Mouse (Mus musculus) heart, postnatal 36 days (tissue): ENCODE results near the gene Sgpl1. TPM values are rescaled to one million over a fixed set of nuclear protein-coding genes. Genes with fewer than 3 reads are reported as not detected.
"Not testable (repeated sequence)": the region's sequence is repeated elsewhere in the genome, so short reads cannot be mapped to it uniquely, and the experiment has no call there.

Source experiments
- DNase-seq, 2 experiments: peaks; one replicate each; pipeline ENCODE4 v3.0.0; 2021 to 2022
- intact Hi-C: fragments of 180-260 bp; cut with DNase I; formaldehyde crosslinking; loops from one replicate; pipeline ENCODE4 v1.15.1; 2025
- total RNA-seq, 2 experiments: library from RNA; stranded (reverse); gene quantifications; 2 replicates each; pipeline ENCODE4 v1.2.3; 2021

Gene Sgpl1
- total RNA-seq, 2 experiments from 2014 or later = 17.8 to 19.8 TPM

GRCm38 (mm10) chr10:61158594-61158993, 11.1 kb upstream of the Sgpl1 start:
- no peak for DNase-seq
- intact Hi-C loops = no loop called here

DNA sequence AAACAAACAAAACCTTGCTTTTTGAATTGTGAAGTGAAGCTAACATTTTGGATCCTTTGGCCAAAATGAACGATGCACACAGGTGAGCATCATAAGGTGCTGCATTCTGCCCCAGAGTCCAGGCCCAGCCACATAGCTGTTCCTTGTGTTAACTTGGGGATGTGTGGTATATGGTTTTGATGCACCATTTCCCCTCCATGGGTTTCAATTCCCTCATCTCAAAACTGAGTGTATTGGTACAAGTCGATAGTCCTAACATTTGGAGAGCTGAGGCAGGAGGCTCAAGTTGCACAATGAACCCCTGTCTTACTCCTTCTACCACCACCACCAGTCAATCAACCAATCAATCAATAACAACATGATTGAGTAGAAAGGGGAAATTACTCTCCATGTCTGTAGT, 8.9 kb upstream of the Sgpl1 start:
- intact Hi-C loops = no loop called here
- DNase-seq = no peak

DNA sequence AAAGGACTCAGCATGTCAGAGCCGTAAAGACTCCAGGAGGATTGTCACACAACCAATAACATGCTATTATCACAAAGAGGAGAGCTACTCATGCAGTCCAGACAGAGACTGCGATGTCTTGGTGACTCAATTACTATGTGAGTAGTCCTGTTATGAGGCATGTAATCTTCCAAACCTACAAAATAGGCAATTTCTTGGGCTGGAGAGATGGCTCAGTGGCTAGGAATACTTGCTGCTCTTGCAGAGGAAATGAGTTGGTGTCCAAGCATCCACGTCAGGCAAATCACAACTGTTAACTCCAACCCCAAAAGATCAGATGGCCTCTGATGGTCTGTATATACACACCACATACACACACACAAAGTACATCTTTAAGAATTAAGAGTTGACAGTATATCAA, 8.1 kb upstream of the Sgpl1 start:
- intact Hi-C loops = no loop called here
- DNase-seq = no peak

GRCm38 (mm10) chr10:61152131-61152530, 4.6 kb upstream of the Sgpl1 start:
- DNase-seq = no peak
- intact Hi-C loops = no loop called here

GRCm38 (mm10) chr10:61150616-61151015, 3.1 kb upstream of the Sgpl1 start:
- DNase-seq = no peak
- intact Hi-C loops = no loop called here

DNA sequence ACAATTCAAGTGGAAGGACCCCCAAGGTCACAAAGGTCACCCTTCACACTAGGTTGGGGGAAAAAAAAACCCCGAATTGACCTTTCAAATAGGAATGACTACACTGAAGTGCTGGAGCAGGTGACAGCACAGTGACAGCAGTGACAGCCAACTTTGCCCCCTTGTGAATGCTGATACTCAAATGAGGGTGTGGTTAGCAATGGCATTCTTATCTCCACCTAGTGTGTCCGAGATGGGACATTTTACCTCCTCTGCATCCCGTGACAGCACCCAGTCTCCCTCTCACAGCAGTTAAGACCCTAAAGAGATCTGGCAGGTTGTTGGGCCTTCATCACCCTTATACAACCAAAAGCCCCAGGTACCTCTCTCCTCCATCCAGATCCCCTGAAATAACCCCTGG, 2.0 kb upstream of the Sgpl1 start:
- no peak for DNase-seq
- intact Hi-C loops = no loop called here

DNA sequence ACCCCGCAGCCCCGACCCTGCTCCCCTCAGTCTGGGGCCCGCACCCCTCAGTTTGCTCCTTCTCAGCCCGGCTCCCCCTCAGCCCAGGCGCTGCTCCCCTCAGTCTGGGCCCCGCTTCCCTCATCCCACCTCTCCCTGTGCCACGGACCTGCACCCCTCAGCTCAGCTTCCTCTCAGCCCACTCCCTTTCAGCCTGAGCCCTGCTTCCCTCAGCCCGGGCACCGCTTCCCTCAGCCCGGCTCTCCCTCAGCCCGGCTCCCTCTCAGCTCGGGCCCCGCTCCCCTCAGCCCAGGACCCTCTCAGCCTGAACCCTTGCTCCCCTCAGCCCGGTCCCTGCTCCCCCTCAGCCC, 721 bp downstream of the Sgpl1 start:
- DNase-seq = peak in 1 of 2 experiments; percentile 18
- intact Hi-C loops = no loop called here

DNA sequence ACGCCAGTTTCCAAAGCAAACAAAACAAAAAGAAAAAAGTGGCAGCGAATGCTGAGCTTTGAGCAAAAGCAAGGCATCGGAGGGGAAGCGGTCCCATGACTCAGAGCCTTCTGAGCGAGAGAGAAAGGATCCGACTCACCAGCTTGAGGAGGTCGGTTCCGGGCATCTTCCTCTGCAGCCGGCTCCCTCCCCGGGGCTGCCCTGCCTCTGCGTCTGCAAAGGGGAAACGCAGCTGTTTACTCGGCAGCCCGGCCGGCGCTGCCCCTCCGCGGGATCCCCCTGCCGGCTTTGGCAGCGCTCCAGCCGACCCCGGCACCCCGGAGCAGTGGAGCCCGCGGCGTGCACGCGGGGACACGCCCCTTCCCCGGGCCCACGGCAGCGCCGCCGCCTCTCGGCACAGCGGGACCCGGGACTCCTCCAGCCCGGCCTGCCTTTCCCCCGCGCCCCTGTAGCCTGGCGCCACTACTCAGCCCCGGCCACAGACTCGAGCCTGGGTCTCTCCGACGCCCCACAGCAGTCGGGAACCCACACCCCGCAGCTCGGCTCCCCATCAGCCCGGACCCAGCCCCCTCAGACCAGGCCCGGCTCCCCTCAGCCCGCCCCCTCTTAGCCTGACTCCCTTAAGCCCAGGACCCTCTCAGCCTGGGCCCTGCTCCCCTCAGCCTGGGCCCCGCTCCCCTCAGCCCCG, 1.2 kb downstream of the Sgpl1 start:
- intact Hi-C loops = no loop called here
- DNase-seq = peak; percentile 50 to 64

- intact Hi-C loops = no loop called here
Observed at GRCm38 (mm10) chr10:61145766-61146118, 1.8 kb downstream of the Sgpl1 start.

DNA sequence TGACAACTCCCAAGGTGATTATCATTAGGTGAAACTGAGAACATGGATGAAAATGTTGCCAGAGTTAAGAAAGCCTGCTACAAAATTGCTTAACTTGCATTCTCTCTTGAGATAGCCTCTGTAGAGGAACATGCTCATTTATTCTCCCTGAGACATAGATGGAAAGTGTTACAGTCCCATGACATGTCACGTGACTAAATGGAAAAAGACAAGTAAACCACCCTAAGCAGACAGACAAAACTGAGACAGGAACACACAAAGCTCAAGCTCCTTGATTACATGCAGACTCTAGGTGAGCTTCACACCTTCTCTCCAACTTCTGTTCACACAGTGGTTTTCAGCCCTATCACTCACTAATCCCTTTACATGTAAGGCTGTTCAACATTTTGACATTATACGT, 4.2 kb downstream of the Sgpl1 start:
- DNase-seq = no peak
- intact Hi-C loops = no loop called here

More at GRCm38 (mm10) chr10:61145766-61146118, 1.8 kb downstream of the Sgpl1 start:
- DNase-seq = no peak

DNA sequence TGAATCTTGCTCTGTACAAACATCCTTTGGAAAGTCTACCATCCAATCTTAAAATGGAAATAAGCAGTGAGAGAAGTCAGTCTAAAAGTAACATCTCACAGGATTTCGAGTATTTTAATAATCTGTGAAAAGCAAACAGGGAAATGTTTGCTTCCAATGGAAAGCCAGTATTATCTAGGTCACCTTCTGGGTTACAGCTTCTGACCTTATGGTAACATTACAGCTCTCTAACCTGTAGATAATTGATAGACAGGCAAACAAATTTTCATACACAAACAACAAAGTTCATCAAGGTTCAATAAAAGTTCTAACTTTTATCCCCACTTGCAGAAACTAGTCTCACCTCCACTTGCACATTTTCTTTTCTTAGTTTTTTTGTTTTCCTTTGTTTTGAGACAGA, 9.9 kb downstream of the Sgpl1 start:
- no peak for DNase-seq
- intact Hi-C loops = no loop called here

DNA sequence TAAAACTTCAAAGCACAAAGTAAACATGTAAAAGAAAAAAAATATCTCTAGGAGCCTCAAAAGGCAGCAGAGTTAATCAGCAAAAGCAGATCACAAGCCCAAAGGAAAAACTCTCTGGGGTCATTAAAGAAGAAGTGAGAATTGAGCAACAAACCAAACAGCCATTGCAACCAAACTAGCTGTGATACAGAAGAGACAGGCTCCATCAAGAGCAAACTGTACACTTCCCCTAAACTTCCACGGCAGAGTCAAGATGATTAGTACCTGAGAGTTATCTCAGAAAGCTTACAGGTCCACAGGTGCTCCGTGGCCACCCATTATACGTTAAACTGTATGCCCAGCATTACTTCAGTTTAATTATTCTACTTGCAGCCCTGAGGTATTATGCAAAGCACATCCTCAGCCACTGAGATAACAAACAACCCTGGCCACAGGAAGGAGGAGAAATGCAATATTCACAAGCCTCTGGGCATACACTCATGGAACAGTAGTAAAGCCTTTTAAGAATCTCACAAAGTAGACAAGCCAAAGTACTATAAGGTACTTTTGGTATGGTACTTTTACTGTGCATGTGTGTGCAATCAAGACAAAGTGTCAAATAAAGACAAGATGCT, 12.2 kb downstream of the Sgpl1 start:
- no peak for DNase-seq
- intact Hi-C loops = no loop called here

DNA sequence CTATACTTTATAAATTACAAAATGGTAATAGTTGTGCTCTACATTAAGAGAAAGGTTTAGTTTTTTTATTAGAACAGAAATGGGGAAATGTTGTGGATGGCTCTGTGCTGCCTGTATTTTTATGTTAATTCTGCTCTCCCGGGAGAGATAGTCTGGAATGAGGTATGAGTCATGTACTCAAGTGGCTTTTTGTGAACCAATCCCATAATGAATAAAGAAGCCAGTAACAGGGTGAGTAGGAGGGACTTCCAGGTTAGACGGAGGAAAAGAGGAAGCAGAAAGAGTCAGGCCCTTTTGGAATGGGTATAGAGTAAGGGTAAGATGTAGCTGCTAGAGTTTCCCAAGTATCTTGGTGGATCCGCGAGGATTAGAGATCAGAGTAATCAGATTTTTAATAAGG, 13.5 kb downstream of the Sgpl1 start:
- intact Hi-C loops = no loop called here
- no peak for DNase-seq

GRCm38 (mm10) chr10:61130959-61131358, 16.5 kb downstream of the Sgpl1 start:
- no peak for DNase-seq
- intact Hi-C loops = no loop called here

- DNase-seq = no peak
- intact Hi-C loops = no loop called here
Observed at GRCm38 (mm10) chr10:61128701-61129365, 18.7 kb downstream of the Sgpl1 start.

DNA sequence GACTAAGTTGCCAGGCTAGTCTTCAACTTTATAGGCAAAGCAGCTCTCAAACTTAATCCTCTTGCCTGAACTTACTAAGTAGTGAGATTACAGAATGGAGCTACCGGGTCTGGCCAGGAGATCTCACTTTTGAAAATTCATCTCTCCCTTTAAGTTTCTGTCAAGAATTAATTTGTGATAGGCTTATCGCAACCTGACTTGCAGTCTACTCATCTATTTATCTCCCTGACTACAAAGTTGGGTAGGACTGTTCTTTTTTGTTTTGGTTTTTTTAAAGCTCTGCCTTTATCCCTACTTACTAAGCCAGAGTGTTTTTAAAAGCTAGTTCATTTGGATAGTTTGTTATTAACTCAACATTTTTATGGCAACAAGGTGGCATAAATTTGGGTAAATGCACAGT, 23.0 kb downstream of the Sgpl1 start:
- no peak for DNase-seq
- intact Hi-C loops = no loop called here

GRCm38 (mm10) chr10:61123276-61123913, 24.1 kb downstream of the Sgpl1 start:
- intact Hi-C loops = no loop called here
- DNase-seq = no peak

GRCm38 (mm10) chr10:61121732-61122131, 25.8 kb downstream of the Sgpl1 start:
- intact Hi-C loops = not testable (repeated sequence)

DNA sequence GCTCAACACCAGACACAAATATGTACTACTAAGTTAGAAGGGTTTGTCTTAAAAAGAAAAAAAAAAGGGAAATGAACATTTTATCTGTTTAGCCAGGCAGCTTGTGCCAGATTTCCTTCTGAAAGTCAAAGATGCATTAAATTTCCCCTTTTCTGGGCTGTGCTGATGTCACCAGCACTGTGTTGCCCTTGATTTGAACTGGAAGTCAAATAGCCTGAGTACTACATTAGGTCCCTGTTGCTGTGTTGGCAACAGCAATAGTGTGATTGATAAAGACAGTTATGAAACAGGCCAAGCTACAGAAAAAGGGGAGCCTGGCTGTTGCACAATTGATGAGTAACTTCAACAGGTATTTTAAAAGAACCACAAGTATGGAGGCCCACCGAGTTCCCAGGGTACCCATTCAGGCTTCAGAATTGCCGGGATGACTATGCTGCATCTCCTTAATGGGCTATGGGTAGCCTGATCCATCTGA, 33.2 kb downstream of the Sgpl1 start:
- intact Hi-C loops = no loop called here
- no peak for DNase-seq

More at GRCm38 (mm10) chr10:61121732-61122131, 25.8 kb downstream of the Sgpl1 start:
- not testable (repeated sequence) for DNase-seq

- no peak for DNase-seq
- intact Hi-C loops = no loop called here
Observed at GRCm38 (mm10) chr10:61103564-61104114, 43.9 kb downstream of the Sgpl1 start.

- no peak for DNase-seq
- intact Hi-C loops = no loop called here
Observed at GRCm38 (mm10) chr10:61091866-61092265, 55.6 kb downstream of the Sgpl1 start.
